Mouse (Mus musculus): Measurements from ENCODE around the gene Ldlr. TPM values are rescaled to one million over a fixed set of nuclear protein-coding genes. Genes with fewer than 3 reads are reported as not detected.

Ldlr gene
- polyA plus RNA-seq (2015; fragmentation: Nextera tagmentation; extraction: Ambion mirVana) = 52.2 and 56.8 TPM in 2 replicates

GRCm38 (mm10) chr9:21723377-21724146, at the start of gene Ldlr:
Gene Ldlr, plus strand, starts transcription at chr9:21723483.
- Histone ChIP-seq H3K9me3 (ENCODE audit: low read length) (no peaks in the 10 kb centered on the region), H3K27me3 (replicated peaks; ENCODE audit: insufficient read depth, low read length) (no peaks in the 10 kb centered on the region), H3K27ac (ENCODE audit: low read length) (peak within 1 kb of the TSS; percentile 93), H3K4me2 (replicated peaks; ENCODE audit: low read depth, low read length) (peak within 1 kb of the TSS; percentile 89), H3K36me3 (ENCODE audit: insufficient read depth, low read length) (no peaks in the 10 kb centered on the region), H3K9ac (replicated peaks; ENCODE audit: low read depth) (peak within 1 kb of the TSS; percentile 48), H3K4me3 (ENCODE audit: low read depth, low read length) (peak within 1 kb of the TSS; percentile 65), H3K4me1 (ENCODE audit: insufficient read depth, low read depth, low read length) (peaks cover 8% of the 10 kb centered on the region; the same call in 1 of the 2 replicates)
- TF ChIP-seq CTCF (IDR thresholded peaks at IDR 0.05) (no peak), EP300 (IDR thresholded peaks at IDR 0.05) (peak; percentile 81)
- peak; percentile 98 for DNase-seq (ENCODE audit: low spot score)
- under 1% methylated on average over 47 of the region's 47 CpGs for WGBS
- peak; percentile 92 for ATAC-seq

GRCm38 (mm10) chr9:21677706-21678105, 45.6 kb upstream of the Ldlr start:
- Histone ChIP-seq H3K27ac (ENCODE audit: low read length) (no peak overlapping the region), H3K4me1 (ENCODE audit: insufficient read depth, low read depth, low read length) (no peaks in the 10 kb centered on the region)
- WGBS = 91% methylated on average over 17 of the region's 17 CpGs

GRCm38 (mm10) chr9:21680448-21680847, 42.8 kb upstream of the Ldlr start:
- no peak for ATAC-seq
- H3K36me3 ChIP-seq (ENCODE audit: insufficient read depth, low read length) = peaks cover 58% of the 10 kb centered on the region

More at GRCm38 (mm10) chr9:21677706-21678105, 45.6 kb upstream of the Ldlr start:
- no peak overlapping the region for H3K9ac ChIP-seq (replicated peaks; ENCODE audit: low read depth)
- no peak for ATAC-seq
- DNase-seq (ENCODE audit: low spot score) = no peak
- H3K4me3 ChIP-seq (ENCODE audit: low read depth, low read length) = no peak overlapping the region
- peaks cover 65% of the 10 kb centered on the region for H3K36me3 ChIP-seq (ENCODE audit: insufficient read depth, low read length)
- TF ChIP-seq EP300 (IDR thresholded peaks at IDR 0.05) (no peak), CTCF (IDR thresholded peaks at IDR 0.05) (no peak)
- no peaks in the 10 kb centered on the region for H3K9me3 ChIP-seq (ENCODE audit: low read length)
- no peak overlapping the region for H3K4me2 ChIP-seq (replicated peaks; ENCODE audit: low read depth, low read length)
- no peaks in the 10 kb centered on the region for H3K27me3 ChIP-seq (replicated peaks; ENCODE audit: insufficient read depth, low read length)

GRCm38 (mm10) chr9:21682827-21683226, 40.5 kb upstream of the Ldlr start:
- Histone ChIP-seq H3K4me3 (ENCODE audit: low read depth, low read length) (no peak overlapping the region), H3K4me2 (replicated peaks; ENCODE audit: low read depth, low read length) (no peak overlapping the region), H3K36me3 (ENCODE audit: insufficient read depth, low read length) (peaks cover 51% of the 10 kb centered on the region), H3K27me3 (replicated peaks; ENCODE audit: insufficient read depth, low read length) (no peaks in the 10 kb centered on the region), H3K9ac (replicated peaks; ENCODE audit: low read depth) (no peak overlapping the region), H3K4me1 (ENCODE audit: insufficient read depth, low read depth, low read length) (no peaks in the 10 kb centered on the region), H3K9me3 (ENCODE audit: low read length) (no peaks in the 10 kb centered on the region), H3K27ac (ENCODE audit: low read length) (no peak overlapping the region)
- DNase-seq (ENCODE audit: low spot score) = no peak
- WGBS = 85% methylated on average over 4 of the region's 4 CpGs
- no peak for TF ChIP-seq EP300 (IDR thresholded peaks at IDR 0.05)
- peak; percentile 57 for TF ChIP-seq CTCF (IDR thresholded peaks at IDR 0.05)
- ATAC-seq = no peak

More at GRCm38 (mm10) chr9:21680448-21680847, 42.8 kb upstream of the Ldlr start:
- H3K4me3 ChIP-seq (ENCODE audit: low read depth, low read length) = no peak overlapping the region
- no peaks in the 10 kb centered on the region for H3K4me1 ChIP-seq (ENCODE audit: insufficient read depth, low read depth, low read length)
- no peaks in the 10 kb centered on the region for H3K9me3 ChIP-seq (ENCODE audit: low read length)
- 84% methylated on average over 4 of the region's 4 CpGs for WGBS
- no peak for DNase-seq (ENCODE audit: low spot score)
- H3K4me2 ChIP-seq (replicated peaks; ENCODE audit: low read depth, low read length) = no peak overlapping the region
- TF ChIP-seq EP300 (IDR thresholded peaks at IDR 0.05) = no peak
- no peak for TF ChIP-seq CTCF (IDR thresholded peaks at IDR 0.05)
- H3K27me3 ChIP-seq (replicated peaks; ENCODE audit: insufficient read depth, low read length) = no peaks in the 10 kb centered on the region
- H3K27ac ChIP-seq (ENCODE audit: low read length) = no peak overlapping the region
- H3K9ac ChIP-seq (replicated peaks; ENCODE audit: low read depth) = no peak overlapping the region

- H3K9ac ChIP-seq (replicated peaks; ENCODE audit: low read depth) = no peak overlapping the region
- no peak overlapping the region for H3K27ac ChIP-seq (ENCODE audit: low read length)
- ATAC-seq (no peak), DNase-seq (ENCODE audit: low spot score) (no peak)
- H3K4me3 ChIP-seq (ENCODE audit: low read depth, low read length) = no peak overlapping the region
- no peak overlapping the region for H3K4me2 ChIP-seq (replicated peaks; ENCODE audit: low read depth, low read length)
- H3K4me1 ChIP-seq (ENCODE audit: insufficient read depth, low read depth, low read length) = no peaks in the 10 kb centered on the region
- WGBS = 80% methylated on average over 3 of the region's 3 CpGs
- no peaks in the 10 kb centered on the region for H3K27me3 ChIP-seq (replicated peaks; ENCODE audit: insufficient read depth, low read length)
- no peaks in the 10 kb centered on the region for H3K9me3 ChIP-seq (ENCODE audit: low read length)
- peaks cover 46% of the 10 kb centered on the region for H3K36me3 ChIP-seq (ENCODE audit: insufficient read depth, low read length)
- TF ChIP-seq CTCF (IDR thresholded peaks at IDR 0.05) (no peak), EP300 (IDR thresholded peaks at IDR 0.05) (no peak)
Observed at GRCm38 (mm10) chr9:21683897-21684296, 39.4 kb upstream of the Ldlr start.

GRCm38 (mm10) chr9:21688554-21688953, 34.7 kb upstream of the Ldlr start:
- DNase-seq (ENCODE audit: low spot score) = no peak
- no peaks in the 10 kb centered on the region for H3K9me3 ChIP-seq (ENCODE audit: low read length)
- 85% methylated on average over 7 of the region's 7 CpGs for WGBS
- H3K27me3 ChIP-seq (replicated peaks; ENCODE audit: insufficient read depth, low read length) = no peaks in the 10 kb centered on the region
- peaks cover 36% of the 10 kb centered on the region; the same call in 1 of the 2 replicates for H3K36me3 ChIP-seq (ENCODE audit: insufficient read depth, low read length)
- H3K27ac ChIP-seq (ENCODE audit: low read length) = no peak overlapping the region
- ATAC-seq = no peak
- H3K4me3 ChIP-seq (ENCODE audit: low read depth, low read length) = no peak overlapping the region
- no peak overlapping the region for H3K4me2 ChIP-seq (replicated peaks; ENCODE audit: low read depth, low read length)
- TF ChIP-seq EP300 (IDR thresholded peaks at IDR 0.05) = no peak
- TF ChIP-seq CTCF (IDR thresholded peaks at IDR 0.05) = no peak
- H3K9ac ChIP-seq (replicated peaks; ENCODE audit: low read depth) = no peak overlapping the region
- H3K4me1 ChIP-seq (ENCODE audit: insufficient read depth, low read depth, low read length) = no peaks in the 10 kb centered on the region

All from lung, postnatal 0 days (tissue).